Mouse (Mus musculus): ENCODE data around the gene Iscu. TPM values are rescaled to one million over a fixed set of nuclear protein-coding genes. Genes with fewer than 3 reads are reported as not detected.

The Iscu gene
- polyA plus RNA-seq, 1 experiment from 2014 or later = 101 TPM

GRCm38 (mm10) chr5:113789075-113789788 lies 16.7 kb downstream of the Iscu start:
- H3K27ac ChIP-seq (ENCODE audit: low read depth, low read length) = no peak overlapping the region
- no peaks in the 10 kb centered on the region for H3K4me1 ChIP-seq (ENCODE audit: control insufficient read depth, insufficient read depth, low read length)
- no peaks in the 10 kb centered on the region for H3K27me3 ChIP-seq (replicated peaks; ENCODE audit: control insufficient read depth, insufficient read depth, low read length)
- no peaks in the 10 kb centered on the region for H3K9me3 ChIP-seq (replicated peaks; ENCODE audit: control insufficient read depth, low read length)
- ATAC-seq (no peak), DNase-seq (ENCODE audit: low spot score) (no peak)
- no peak overlapping the region for H3K9ac ChIP-seq (ENCODE audit: low read length)
- H3K36me3 ChIP-seq (ENCODE audit: control insufficient read depth, insufficient read depth, low read length) = no peaks in the 10 kb centered on the region
- 52% methylated on average over 7 of the region's 7 CpGs for WGBS
- H3K4me2 ChIP-seq (ENCODE audit: low read length) = no peak overlapping the region
- H3K4me3 ChIP-seq (ENCODE audit: low read depth, low read length) = no peak overlapping the region

GRCm38 (mm10) chr5:113790453-113791196 lies 18.1 kb downstream of the Iscu start:
- no peaks in the 10 kb centered on the region for H3K27me3 ChIP-seq (replicated peaks; ENCODE audit: control insufficient read depth, insufficient read depth, low read length)
- H3K4me2 ChIP-seq (ENCODE audit: low read length) = no peak overlapping the region
- H3K27ac ChIP-seq (ENCODE audit: low read depth, low read length) = no peak overlapping the region
- ATAC-seq = no peak
- H3K9me3 ChIP-seq (replicated peaks; ENCODE audit: control insufficient read depth, low read length) = no peaks in the 10 kb centered on the region
- no peaks in the 10 kb centered on the region for H3K36me3 ChIP-seq (ENCODE audit: control insufficient read depth, insufficient read depth, low read length)
- H3K4me1 ChIP-seq (ENCODE audit: control insufficient read depth, insufficient read depth, low read length) = no peaks in the 10 kb centered on the region
- no peak for DNase-seq (ENCODE audit: low spot score)
- no peak overlapping the region for H3K4me3 ChIP-seq (ENCODE audit: low read depth, low read length)
- no peak overlapping the region for H3K9ac ChIP-seq (ENCODE audit: low read length)
- WGBS = 81% methylated on average over 11 of the region's 11 CpGs

- no peak overlapping the region for H3K4me3 ChIP-seq (ENCODE audit: low read depth, low read length)
- no peaks in the 10 kb centered on the region for H3K4me1 ChIP-seq (ENCODE audit: control insufficient read depth, insufficient read depth, low read length)
- DNase-seq (ENCODE audit: low spot score) (no peak), ATAC-seq (no peak)
- H3K9ac ChIP-seq (ENCODE audit: low read length) = no peak overlapping the region
- H3K9me3 ChIP-seq (replicated peaks; ENCODE audit: control insufficient read depth, low read length) = no peaks in the 10 kb centered on the region
- 87% methylated on average over 16 of the region's 16 CpGs for WGBS
- no peaks in the 10 kb centered on the region for H3K27me3 ChIP-seq (replicated peaks; ENCODE audit: control insufficient read depth, insufficient read depth, low read length)
- H3K36me3 ChIP-seq (ENCODE audit: control insufficient read depth, insufficient read depth, low read length) = no peaks in the 10 kb centered on the region
- no peak overlapping the region for H3K27ac ChIP-seq (ENCODE audit: low read depth, low read length)
- no peak overlapping the region for H3K4me2 ChIP-seq (ENCODE audit: low read length)
Observed at GRCm38 (mm10) chr5:113791197-113792095, 18.9 kb downstream of the Iscu start.

- 9% methylated on average over 13 of the region's 13 CpGs for WGBS
- Histone ChIP-seq H3K4me1 (ENCODE audit: control insufficient read depth, insufficient read depth, low read length) (no peaks in the 10 kb centered on the region; the same call in 1 of the 2 replicates), H3K9ac (ENCODE audit: low read length) (no peak overlapping the region), H3K27ac (ENCODE audit: low read depth, low read length) (no peak overlapping the region), H3K9me3 (replicated peaks; ENCODE audit: control insufficient read depth, low read length) (no peaks in the 10 kb centered on the region), H3K4me3 (ENCODE audit: low read depth, low read length) (no peak overlapping the region), H3K4me2 (ENCODE audit: low read length) (no peak overlapping the region), H3K27me3 (replicated peaks; ENCODE audit: control insufficient read depth, insufficient read depth, low read length) (no peaks in the 10 kb centered on the region; the same call in 1 of the 2 replicates), H3K36me3 (ENCODE audit: control insufficient read depth, insufficient read depth, low read length) (no peaks in the 10 kb centered on the region)
- DNase-seq (ENCODE audit: low spot score) (no peak), ATAC-seq (no peak)
Observed at GRCm38 (mm10) chr5:113796401-113797148, 24.0 kb downstream of the Iscu start.

- Histone ChIP-seq H3K9ac (ENCODE audit: low read length) (no peak overlapping the region), H3K9me3 (replicated peaks; ENCODE audit: control insufficient read depth, low read length) (no peaks in the 10 kb centered on the region), H3K27me3 (replicated peaks; ENCODE audit: control insufficient read depth, insufficient read depth, low read length) (no peaks in the 10 kb centered on the region; the same call in 1 of the 2 replicates), H3K4me3 (ENCODE audit: low read depth, low read length) (no peak overlapping the region), H3K4me1 (ENCODE audit: control insufficient read depth, insufficient read depth, low read length) (no peaks in the 10 kb centered on the region; the same call in 1 of the 2 replicates), H3K27ac (ENCODE audit: low read depth, low read length) (no peak overlapping the region), H3K4me2 (ENCODE audit: low read length) (no peak overlapping the region), H3K36me3 (ENCODE audit: control insufficient read depth, insufficient read depth, low read length) (no peaks in the 10 kb centered on the region)
- 13% methylated on average over 19 of the region's 19 CpGs for whole genome bisulfite sequencing
- no peak for ATAC-seq
- DNase-seq (ENCODE audit: low spot score) = no peak
Observed at GRCm38 (mm10) chr5:113797149-113797882, 24.8 kb downstream of the Iscu start.

GRCm38 (mm10) chr5:113798525-113798924 lies 26.0 kb downstream of the Iscu start:
- 88% methylated on average over 9 of the region's 9 CpGs for WGBS
- H3K36me3 ChIP-seq (ENCODE audit: control insufficient read depth, insufficient read depth, low read length) = no peaks in the 10 kb centered on the region
- DNase-seq (ENCODE audit: low spot score) (no peak), ATAC-seq (no peak)
- no peaks in the 10 kb centered on the region; the same call in 1 of the 2 replicates for H3K27me3 ChIP-seq (replicated peaks; ENCODE audit: control insufficient read depth, insufficient read depth, low read length)
- H3K9me3 ChIP-seq (replicated peaks; ENCODE audit: control insufficient read depth, low read length) = no peaks in the 10 kb centered on the region
- H3K4me1 ChIP-seq (ENCODE audit: control insufficient read depth, insufficient read depth, low read length) = no peaks in the 10 kb centered on the region; the same call in 1 of the 2 replicates
- no peak overlapping the region for H3K27ac ChIP-seq (ENCODE audit: low read depth, low read length)
- H3K4me2 ChIP-seq (ENCODE audit: low read length) = no peak overlapping the region
- H3K4me3 ChIP-seq (ENCODE audit: low read depth, low read length) = no peak overlapping the region
- H3K9ac ChIP-seq (ENCODE audit: low read length) = no peak overlapping the region

GRCm38 (mm10) chr5:113799691-113800090 lies 27.1 kb downstream of the Iscu start:
- Histone ChIP-seq H3K9me3 (replicated peaks; ENCODE audit: control insufficient read depth, low read length) (no peaks in the 10 kb centered on the region), H3K4me3 (ENCODE audit: low read depth, low read length) (no peak overlapping the region), H3K4me2 (ENCODE audit: low read length) (no peak overlapping the region), H3K9ac (ENCODE audit: low read length) (0 out of 2 replicates have a peak overlapping the region, but pooled peaks have one; percentile 21), H3K4me1 (ENCODE audit: control insufficient read depth, insufficient read depth, low read length) (no peaks in the 10 kb centered on the region; the same call in 1 of the 2 replicates), H3K27me3 (replicated peaks; ENCODE audit: control insufficient read depth, insufficient read depth, low read length) (no peaks in the 10 kb centered on the region; the same call in 1 of the 2 replicates), H3K27ac (ENCODE audit: low read depth, low read length) (no peak overlapping the region), H3K36me3 (ENCODE audit: control insufficient read depth, insufficient read depth, low read length) (no peaks in the 10 kb centered on the region)
- 48% methylated on average over 5 of the region's 5 CpGs for WGBS
- ATAC-seq (peak; percentile 23; the same call in 1 of the 2 replicates), DNase-seq (ENCODE audit: low spot score) (no peak)

Measured in forebrain, embryonic 14.5 days (tissue).